Mouse (Mus musculus): ENCODE measurements at regions not wholly inside any gene's neighbourhood (a gene's known extent, or its start where the extent isn't known, plus 50 kb on each side); places are given as distances from the start of the nearest gene placed in this dataset.

DNA sequence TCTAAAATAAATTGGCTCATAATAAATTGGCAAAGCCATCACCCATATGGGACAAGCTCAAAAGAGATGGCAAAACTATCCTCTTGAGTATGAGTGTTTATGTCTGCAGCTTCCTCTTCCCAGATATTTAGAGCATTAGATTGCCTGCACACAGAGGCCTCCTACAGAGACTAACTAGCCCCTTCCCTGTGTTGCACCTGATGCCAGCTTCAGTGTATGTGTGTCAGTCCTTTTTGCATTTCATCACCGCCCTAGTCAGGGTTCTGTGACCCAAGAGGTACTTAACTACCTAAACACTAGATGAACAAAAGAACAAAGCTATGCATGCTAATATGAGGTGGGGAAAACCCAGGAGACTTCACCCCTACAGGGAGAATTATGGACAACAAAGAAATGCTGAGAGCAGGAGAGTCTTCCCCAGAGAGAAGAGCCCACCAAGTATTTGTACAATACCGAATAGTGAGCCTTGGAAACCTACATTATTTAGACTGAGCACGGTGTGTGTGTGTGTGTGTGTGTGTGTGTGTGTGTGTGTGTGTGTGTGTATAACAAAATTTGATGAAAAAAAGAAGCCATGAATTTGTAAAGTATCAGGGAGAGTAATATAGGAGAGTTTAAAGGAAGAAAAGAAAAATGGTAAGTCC lies 62.5 kb downstream of the Speer2 start:
- no peak for DNase-seq

DNA sequence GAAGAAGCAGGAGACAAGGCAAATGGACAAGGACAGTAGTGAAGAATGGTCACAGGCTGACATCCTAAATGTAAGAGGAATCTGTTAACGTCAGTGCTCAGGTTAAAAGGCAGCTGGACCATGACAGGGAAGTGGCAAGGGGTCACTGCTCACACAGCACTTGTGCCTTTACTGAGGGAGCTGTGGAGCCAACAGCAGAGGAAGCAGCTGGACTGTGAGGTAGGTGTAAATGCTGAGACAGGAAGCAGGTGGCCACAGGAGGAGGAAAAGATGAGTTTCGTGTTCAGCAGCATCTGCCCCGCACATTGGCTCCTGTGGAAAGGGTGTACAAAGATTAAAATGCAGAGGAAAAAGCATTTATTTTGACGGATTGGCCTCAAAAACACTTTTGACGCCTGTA lies 67.2 kb downstream of the Speer2 start:
- DNase-seq: peak in 1 of 2 experiments; percentile 13

DNA sequence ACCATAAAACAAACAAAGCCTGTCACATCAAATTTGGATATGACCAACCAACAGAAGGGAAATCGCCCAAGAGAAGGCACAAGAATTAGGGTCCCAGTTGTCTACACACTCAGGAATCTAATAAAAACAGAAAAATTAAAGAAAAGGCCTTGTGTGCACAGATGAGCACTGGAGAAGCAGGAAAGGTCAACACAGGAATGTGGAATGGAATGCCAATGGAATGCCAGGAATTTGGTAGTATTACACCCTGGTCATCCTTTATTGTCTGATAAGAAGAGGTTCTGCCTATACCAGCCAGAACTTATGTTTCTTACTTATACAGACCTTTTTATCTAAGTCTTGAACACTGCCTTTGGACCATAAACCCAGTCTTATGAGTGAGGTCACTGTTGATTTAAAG lies 72.9 kb downstream of the Speer2 start:
- DNase-seq: no peak

DNA sequence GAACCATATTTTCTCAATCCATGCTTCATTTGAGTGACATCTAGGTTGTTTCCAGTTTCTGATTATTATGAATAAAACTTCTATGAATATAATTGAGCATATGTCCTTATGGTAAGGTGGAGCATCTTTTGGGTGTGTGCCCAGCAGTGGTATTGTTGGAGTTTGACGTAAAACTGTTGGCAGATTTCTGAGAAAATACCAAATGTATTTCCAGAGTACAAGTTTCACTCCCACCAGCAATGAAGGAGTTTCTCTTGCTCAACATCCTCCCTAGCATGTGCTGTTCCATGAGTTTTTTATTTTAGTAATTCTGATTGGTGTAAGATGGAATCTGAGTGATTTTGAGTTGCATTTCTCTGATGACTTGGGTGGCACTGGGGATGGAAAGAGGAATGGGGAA lies 92.8 kb downstream of the Speer2 start:
- DNase-seq: no peak
